Mouse (Mus musculus): Measurements from ENCODE around the gene Zbtb20. TPM values are rescaled to one million over a fixed set of nuclear protein-coding genes. Genes with fewer than 3 reads are reported as not detected.

The Zbtb20 gene
- 100 to 1,000 TPM; 167 to 189 TPM for total RNA-seq (2021)

DNA sequence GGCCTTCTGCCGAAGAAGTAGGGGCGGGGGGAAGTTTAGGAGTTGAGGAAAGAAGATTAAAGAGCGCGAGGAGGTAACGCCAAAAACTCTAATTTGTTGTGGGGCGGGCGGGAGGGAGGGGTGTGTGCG is at the start of gene Zbtb20:
Gene Zbtb20, plus strand, starts transcription at position 30 of the 129 bp plus-strand sequence.
- intact Hi-C loops (cut with DNase I), result loop anchor here (10.0 kb wide), 1 partner anchor 489 kb away; no protein-coding TSS in a partner anchor
- no peak for DNase-seq (ENCODE audit: low spot score)

DNA sequence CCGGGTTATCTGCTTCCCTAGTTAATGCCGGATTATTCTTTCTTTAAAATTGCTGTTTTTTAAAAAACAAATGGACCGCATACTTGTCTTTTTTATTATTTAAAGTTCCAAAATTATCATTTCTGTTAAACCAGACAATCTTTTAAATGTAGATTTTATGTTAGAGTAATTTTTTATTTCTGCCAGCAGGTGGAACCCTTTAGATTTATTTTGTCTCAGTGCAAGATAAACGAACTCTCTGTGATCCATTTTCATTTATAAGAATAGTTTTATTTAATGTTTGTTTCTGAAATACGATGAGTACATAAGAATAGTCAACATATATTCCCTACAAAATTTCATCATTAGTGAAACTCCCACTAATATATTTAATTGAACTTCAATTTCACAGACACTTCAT is 39.7 kb upstream of the Zbtb20 start:
- no peak for DNase-seq (ENCODE audit: low spot score)
- intact Hi-C loops (cut with DNase I), result loop anchor here (1.0 to 10.0 kb wide), 5 partner anchors 36 to 966 kb away; no protein-coding TSS in a partner anchor

DNA sequence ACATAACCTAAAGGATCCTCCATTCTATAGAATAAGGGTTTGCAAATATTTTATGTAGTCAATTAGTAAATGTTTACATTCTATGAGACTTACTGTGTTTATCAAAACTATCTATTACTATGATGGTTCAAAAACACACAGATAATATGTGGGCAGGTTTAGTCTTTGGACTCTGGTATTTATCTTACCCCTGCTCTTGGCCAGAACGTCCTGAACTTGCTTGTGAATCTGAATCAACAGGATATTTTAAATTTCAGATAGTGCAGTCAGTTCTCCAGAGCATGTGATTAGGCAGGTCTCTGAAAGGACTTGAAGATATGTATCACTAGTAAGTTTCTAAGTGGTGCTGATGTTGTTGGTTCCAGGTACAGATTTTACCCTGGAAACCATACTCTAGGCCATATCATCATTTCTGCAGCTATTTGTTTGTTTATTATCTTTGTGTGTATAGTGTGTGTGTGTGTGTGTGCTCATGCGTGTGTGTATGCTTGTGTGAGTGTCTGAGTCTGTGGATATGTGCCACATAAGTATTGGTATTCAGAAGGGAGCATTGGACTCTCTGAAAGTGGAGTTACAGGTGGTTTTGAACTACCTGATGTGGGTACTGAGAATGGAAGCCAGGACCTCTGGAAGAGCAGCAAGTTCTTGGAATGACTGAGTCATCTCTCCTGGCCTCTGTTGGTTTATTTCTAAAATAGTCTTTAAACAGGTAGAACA is 39.1 kb upstream of the Zbtb20 start:
- intact Hi-C loops (cut with DNase I), result loop anchor here (1.0 to 10.0 kb wide), 5 partner anchors 36 to 966 kb away; no protein-coding TSS in a partner anchor
- DNase-seq (ENCODE audit: low spot score), result no peak

DNA sequence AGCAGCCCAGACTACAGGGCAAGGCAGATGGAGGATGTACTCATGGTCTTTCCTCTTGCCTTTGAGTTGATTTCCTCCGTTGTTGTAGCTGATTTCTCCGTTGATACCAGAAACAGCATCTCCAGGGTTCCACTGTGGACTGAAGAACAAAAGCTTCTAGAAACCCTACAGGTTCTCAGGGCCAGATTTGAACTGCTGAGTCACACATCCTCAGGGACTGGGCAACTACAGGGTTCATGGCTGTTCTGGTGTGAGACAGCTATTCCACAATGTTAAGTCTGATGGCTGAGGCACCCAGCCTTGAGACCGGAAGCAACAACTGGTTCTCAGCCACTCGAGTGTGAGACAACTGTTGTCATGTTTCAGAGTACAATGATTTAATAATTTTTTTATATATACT is 37.5 kb upstream of the Zbtb20 start:
- intact Hi-C loops (cut with DNase I), result loop anchor here (5.0 to 10.0 kb wide), 4 partner anchors 34 to 964 kb away; no protein-coding TSS in a partner anchor
- DNase-seq (ENCODE audit: low spot score), result no peak

DNA sequence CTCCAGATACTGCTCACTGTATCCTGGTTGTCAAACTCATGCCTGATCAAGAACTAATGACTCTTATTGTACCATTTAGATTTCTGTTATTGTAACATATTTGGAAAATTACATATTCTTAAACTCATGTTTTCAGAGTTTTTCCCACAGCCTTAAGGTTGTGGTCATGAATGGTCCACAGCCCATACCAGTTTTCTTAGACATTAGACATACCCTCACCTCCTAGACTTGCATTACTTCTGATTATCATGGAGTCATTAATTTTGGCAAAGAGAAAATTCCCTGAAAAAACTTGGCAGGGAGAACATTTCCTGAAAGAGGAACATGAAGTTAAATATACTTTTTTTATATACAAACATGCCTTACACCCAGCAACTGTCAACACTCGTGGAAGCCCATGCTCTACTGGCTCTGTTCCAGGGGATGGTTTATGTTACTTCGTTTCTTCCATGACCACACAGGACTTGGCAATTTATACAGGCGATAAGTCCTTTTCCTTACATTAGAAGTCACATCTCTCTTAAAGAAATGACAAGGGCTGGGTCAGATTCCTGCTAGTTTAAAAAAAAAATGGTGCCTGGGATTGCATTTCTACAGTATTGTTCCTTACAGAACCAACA is 18.0 kb upstream of the Zbtb20 start:
- intact Hi-C loops (cut with DNase I), result no loop called here
- DNase-seq (ENCODE audit: low spot score), result no peak

GRCm38 (mm10) chr16:42859251-42859650 is 16.4 kb upstream of the Zbtb20 start:
- intact Hi-C loops (cut with DNase I), result no loop called here
- no peak for DNase-seq (ENCODE audit: low spot score)

GRCm38 (mm10) chr16:42863231-42863630 is 12.4 kb upstream of the Zbtb20 start:
- no peak for DNase-seq (ENCODE audit: low spot score)
- intact Hi-C loops (cut with DNase I), result no loop called here

DNA sequence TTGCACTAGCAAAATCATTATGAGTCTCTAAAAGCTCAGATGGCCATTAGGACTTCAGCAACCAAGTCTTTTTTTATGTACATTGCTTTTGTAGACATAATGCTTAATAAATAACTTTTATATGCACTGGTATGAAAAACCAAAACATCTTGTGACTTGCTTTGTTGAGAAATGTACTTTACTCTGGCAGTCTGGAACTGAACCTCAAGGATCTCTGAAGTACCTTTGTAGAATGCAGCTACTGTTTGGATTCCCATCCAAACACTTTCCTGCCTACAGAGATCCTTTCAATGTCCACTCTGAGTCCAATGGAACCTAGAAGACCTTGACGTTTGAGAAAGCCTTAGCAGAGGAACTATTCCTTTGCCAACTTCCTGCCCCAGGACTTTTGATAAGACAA is 9.6 kb upstream of the Zbtb20 start:
- intact Hi-C loops (cut with DNase I), result no loop called here

DNA sequence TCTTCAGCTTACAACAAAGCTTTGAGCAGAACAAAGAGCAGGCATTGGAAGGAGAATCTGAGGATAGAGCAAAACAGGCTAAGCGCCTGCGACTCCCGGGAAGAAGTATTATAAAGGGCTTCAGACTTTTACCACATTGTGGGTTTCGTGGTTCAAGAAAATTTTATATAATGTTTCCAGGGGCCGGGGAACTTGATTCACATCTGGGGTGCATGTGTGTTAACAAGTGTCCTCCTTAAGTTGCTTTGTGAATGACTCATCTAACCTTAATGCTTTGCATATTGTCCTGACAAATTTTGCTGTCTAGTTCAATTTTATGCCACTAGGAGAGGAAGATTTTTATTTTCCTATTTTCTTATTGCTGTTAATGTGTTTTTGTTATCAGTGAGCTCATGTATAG is 3.6 kb upstream of the Zbtb20 start:
- DNase-seq (ENCODE audit: low spot score), result no peak
- intact Hi-C loops (cut with DNase I), result loop anchor here (5.0 to 10.0 kb wide), 2 partner anchors 35 to 493 kb away; no protein-coding TSS in a partner anchor

More for the DNA sequence above, 9.6 kb upstream of the Zbtb20 start:
- DNase-seq (ENCODE audit: low spot score), result no peak

GRCm38 (mm10) chr16:42873942-42874341 is 1.7 kb upstream of the Zbtb20 start:
- intact Hi-C loops (cut with DNase I), result loop anchor here (5.0 to 10.0 kb wide), 2 partner anchors 37 to 491 kb away; no protein-coding TSS in a partner anchor

DNA sequence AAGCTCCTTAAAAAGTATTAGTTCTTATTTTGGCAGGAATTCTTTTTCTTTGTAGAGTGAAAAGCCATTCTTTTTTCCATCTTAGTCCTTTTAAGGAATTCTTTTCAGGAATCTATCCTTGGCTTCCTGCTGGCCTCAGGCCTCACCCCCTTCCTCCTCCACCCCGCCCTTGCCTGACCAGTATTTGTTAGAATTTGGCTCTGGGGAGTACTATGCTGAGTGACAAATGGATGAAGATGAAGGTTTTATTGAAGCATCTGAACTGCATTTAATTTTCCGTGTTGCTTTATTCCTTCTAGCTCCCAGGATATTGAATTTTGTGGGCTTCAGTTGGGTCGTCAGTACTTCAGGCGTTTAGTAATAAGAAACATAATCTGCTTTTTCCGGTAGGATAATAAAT is 1.2 kb upstream of the Zbtb20 start:
- peak; percentile 51 for DNase-seq (ENCODE audit: low spot score)
- intact Hi-C loops (cut with DNase I), result loop anchor here (5.0 to 10.0 kb wide), 2 partner anchors 37 to 490 kb away; no protein-coding TSS in a partner anchor

More at GRCm38 (mm10) chr16:42873942-42874341, 1.7 kb upstream of the Zbtb20 start:
- DNase-seq (ENCODE audit: low spot score), result no peak

- intact Hi-C loops (cut with DNase I), result loop anchor here (5.0 to 10.0 kb wide), 2 partner anchors 38 to 490 kb away; no protein-coding TSS in a partner anchor
- peak; percentile 99 for DNase-seq (ENCODE audit: low spot score)
These were observed 500 bp upstream of the Zbtb20 start for GRCm38 (mm10) chr16:42874910-42875851.

DNA sequence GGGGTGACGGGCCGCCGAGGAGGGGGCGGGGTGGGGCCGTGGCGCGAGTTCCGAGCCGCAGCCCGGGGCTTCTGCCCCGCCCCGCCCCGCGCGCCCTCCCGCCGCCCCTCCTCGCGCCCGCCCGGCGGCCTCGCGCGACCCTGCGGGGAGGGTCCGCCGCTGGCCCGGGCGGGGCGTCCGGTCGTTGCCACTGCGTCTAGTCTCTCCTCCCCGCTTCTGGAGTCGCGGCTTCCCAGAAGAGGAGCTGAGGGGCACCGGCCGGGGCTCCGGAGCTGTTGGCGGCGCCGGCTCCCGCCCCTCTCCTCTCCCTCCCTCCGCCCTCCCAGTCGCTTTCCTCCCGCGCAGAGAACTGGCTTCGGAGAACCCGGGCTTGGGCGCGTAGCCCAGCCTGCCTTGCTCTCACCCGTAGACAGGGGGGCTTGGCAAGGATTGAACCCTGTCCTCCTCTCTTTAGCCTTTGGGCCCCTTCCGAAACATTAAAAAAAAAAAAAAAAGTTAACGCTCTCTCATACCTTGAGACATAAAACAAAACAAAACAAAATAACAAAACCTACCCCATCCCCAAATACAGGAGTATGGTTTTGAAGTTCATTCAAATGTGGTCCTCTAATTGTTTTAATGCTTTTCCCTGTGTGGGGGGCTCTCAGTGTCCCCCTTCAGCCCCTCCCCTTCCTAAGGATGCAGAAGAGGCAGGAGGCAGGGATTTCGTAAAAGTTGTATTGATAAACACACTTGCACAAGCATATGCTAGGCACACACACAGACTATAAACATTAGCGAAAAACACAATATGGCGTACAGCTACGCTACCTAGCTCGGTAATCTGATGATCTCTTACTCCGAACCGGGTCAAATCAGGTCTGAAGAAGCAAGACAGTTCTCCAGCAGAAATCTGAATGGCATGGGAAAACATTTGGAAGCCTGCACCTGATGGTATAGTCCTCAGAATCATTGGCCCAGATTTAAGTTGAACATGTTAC is 630 bp downstream of the Zbtb20 start:
- DNase-seq (ENCODE audit: low spot score), result peak; percentile 75
- intact Hi-C loops (cut with DNase I), result loop anchor here (1.0 to 10.0 kb wide), 2 partner anchors 31 to 488 kb away; no protein-coding TSS in a partner anchor

DNA sequence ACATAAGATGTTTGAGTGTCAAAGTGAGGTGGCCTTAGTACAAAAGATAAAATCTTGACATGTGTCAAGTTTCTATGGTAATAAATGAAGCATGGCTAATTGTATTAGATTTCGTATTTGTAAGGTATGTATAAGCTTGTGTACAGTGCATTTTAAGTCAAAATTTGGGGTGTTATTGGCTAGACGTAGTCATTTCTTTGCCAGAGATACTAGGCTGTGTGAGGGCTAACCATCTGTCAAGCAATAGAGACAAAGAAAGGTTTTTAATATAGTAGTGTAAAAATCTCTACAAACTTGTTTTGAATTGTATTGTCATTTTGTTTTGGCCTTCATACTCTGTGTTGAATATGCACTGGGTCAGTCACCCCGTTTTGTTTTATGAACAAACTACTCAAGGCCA is 4.4 kb downstream of the Zbtb20 start:
- intact Hi-C loops (cut with DNase I), result no loop called here
- DNase-seq (ENCODE audit: low spot score), result no peak

DNA sequence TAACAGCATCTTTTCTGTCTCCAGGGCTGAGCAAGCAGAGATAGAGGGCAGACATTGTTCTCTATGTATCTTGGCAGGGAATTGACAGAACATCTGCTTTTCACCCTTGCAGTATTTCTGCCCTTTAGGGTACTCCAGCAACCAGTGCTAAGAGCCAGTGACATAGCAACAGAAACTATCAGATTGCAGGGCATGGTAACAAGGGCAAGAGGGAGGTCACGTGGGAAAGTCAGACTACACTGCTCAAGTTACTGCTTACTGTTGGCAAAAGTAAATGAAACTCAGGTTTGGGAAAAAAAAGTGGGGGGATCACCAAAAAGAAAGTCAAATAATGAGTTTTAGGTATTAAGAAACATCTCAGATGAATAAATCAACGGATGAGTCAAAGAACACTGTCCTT is 9.9 kb downstream of the Zbtb20 start:
- intact Hi-C loops (cut with DNase I), result no loop called here
- DNase-seq (ENCODE audit: low spot score), result no peak

GRCm38 (mm10) chr16:42885964-42886363 is 10.3 kb downstream of the Zbtb20 start:
- no peak for DNase-seq (ENCODE audit: low spot score)
- intact Hi-C loops (cut with DNase I), result no loop called here

DNA sequence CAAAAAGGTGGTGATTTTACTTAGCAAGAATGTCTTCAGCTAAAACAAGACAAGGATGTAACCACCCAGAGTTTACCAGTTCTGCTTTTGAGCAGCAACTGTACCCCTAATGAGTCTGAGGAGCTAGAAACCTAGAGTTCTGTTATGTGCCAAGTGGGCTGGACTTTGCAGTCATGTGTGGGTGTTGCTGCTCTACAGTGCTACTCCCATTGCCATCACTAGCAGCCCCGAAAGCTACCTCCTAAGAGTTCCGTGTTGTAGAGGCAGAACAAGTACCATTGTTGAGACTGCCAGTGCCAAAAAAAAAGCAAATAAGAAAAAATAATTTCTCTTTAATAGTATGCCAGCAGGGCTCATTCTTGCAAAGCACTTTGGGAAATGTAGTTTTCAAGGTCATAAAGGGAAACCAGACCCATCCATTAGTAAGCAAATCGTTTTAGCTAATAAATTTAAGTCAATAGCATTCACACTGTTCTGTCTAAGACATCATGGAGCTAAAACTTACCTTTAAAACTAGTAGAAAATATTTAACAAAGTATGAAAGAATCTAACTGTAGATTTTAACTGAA is 21.5 kb downstream of the Zbtb20 start:
- DNase-seq (ENCODE audit: low spot score), result no peak
- intact Hi-C loops (cut with DNase I), result no loop called here

DNA sequence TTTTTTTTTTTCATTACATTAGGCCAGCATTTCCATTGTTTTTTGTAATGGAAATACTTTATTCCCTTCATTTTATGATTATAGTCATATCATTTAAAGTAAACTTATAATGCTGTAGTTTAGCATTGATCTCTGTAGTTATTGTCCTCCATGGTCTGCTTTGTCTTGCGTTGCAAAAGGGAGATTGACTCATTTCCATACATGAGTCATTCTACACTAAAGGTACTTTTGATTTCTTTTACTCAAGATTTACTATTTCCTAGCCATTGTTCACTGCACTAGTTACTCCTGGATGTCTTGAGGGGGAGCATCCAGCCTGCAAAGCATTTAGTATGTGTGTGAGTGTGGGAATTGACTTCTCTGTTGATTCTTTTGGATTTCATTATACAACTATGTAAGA is 24.6 kb downstream of the Zbtb20 start:
- no peak for DNase-seq (ENCODE audit: low spot score)
- intact Hi-C loops (cut with DNase I), result no loop called here

DNA sequence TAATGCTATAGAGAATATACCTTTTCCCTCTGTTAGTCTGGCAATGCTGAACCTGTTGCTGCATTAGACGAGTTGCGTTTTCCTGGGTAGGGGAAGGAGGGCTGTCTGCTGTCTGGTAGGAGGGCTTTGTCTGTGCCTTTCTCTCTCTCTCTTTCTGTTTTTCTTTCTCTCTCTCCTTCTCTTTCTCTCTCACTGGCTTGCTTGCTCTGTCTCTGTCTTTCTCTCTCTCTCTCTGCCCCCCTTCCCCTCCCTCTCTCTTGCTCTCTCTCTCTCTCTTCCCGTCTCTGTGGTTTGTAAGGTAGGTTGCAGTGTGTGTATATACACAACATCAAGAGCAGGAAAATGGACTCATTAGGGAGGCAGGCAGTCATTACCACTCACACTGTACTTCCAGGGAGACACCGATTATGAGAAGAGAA is 31.6 kb downstream of the Zbtb20 start:
- no peak for DNase-seq (ENCODE audit: low spot score)
- intact Hi-C loops (cut with DNase I), result loop anchor here (1.0 kb wide), 1 partner anchor 31 kb away; no protein-coding TSS in a partner anchor
